Mouse (Mus musculus): ENCODE measurements around the gene Arfip1. TPM values are rescaled to one million over a fixed set of nuclear protein-coding genes. Genes with fewer than 3 reads are reported as not detected.
A peak's percentile ranks its signal among the peaks of the same experiment; 100 is the strongest.

The Arfip1 gene
- polyA plus RNA-seq, 1 experiment from 2014 or later = 32.2 TPM

DNA sequence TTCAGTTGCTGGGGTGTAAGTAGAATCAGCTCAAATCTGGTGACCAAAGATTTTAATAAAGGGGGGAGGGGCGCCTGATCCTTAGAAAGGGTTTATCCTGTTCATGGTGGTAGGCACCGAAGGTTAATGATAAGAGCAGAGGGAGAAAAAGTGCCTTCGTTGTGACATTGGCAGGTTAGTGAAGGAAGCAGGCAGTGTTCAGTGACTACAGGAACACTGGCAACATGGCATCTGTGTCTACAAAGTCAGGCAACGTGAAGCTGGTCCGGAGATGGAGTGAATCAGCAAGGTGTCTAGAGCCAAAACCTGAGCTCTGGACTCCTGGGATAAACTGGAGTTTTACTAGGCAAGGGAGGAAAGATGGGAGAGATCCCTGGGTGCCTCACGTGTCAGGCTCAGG lies 16.3 kb upstream of the Arfip1 start:
- Histone ChIP-seq H3K4me3 (no peak overlapping the region), H3K4me1 (peaks cover 24% of the 10 kb centered on the region), H3K27me3 (ENCODE audit: low read depth, poor library complexity, severe bottlenecking) (peaks cover 23% of the 10 kb centered on the region), H3K36me3 (no peaks in the 10 kb centered on the region), H3K9me3 (replicated peaks) (no peaks in the 10 kb centered on the region), H3K27ac (replicated peaks) (no peak overlapping the region)
- no peak for DNase-seq (ENCODE audit: low spot score)
- 90% methylated on average over 6 of the region's 6 CpGs for WGBS

- 81% methylated on average over 6 of the region's 6 CpGs for WGBS
Measured at GRCm38 (mm10) chr3:84597996-84598734, 15.7 kb upstream of the Arfip1 start.

GRCm38 (mm10) chr3:84595677-84596234 lies 13.3 kb upstream of the Arfip1 start:
- Histone ChIP-seq H3K27ac (replicated peaks) (no peak overlapping the region), H3K36me3 (no peaks in the 10 kb centered on the region), H3K27me3 (ENCODE audit: low read depth, poor library complexity, severe bottlenecking) (peaks cover 45% of the 10 kb centered on the region), H3K4me3 (peak overlapping the region; percentile 40), H3K9me3 (replicated peaks) (no peaks in the 10 kb centered on the region), H3K4me1 (peaks cover 20% of the 10 kb centered on the region)
- no peak for DNase-seq (ENCODE audit: low spot score)
- 47% methylated on average over 5 of the region's 5 CpGs for WGBS

More at GRCm38 (mm10) chr3:84597996-84598734, 15.7 kb upstream of the Arfip1 start:
- Histone ChIP-seq H3K4me3 (no peak overlapping the region), H3K4me1 (peaks cover 20% of the 10 kb centered on the region), H3K27me3 (ENCODE audit: low read depth, poor library complexity, severe bottlenecking) (peaks cover 29% of the 10 kb centered on the region), H3K9me3 (replicated peaks) (no peaks in the 10 kb centered on the region), H3K27ac (replicated peaks) (no peak overlapping the region), H3K36me3 (no peaks in the 10 kb centered on the region)
- DNase-seq (ENCODE audit: low spot score) = no peak

- 11% methylated on average over 23 of the region's 23 CpGs for WGBS
- H3K36me3 ChIP-seq = no peaks in the 10 kb centered on the region
- peak; percentile 37 for DNase-seq (ENCODE audit: low spot score)
- H3K9me3 ChIP-seq (replicated peaks) = no peaks in the 10 kb centered on the region
- peaks cover 20% of the 10 kb centered on the region for H3K4me1 ChIP-seq
- H3K27me3 ChIP-seq (ENCODE audit: low read depth, poor library complexity, severe bottlenecking) = peaks cover 45% of the 10 kb centered on the region
- H3K4me3 ChIP-seq = peak overlapping the region; percentile 40
- H3K27ac ChIP-seq (replicated peaks) = no peak overlapping the region
Measured at GRCm38 (mm10) chr3:84594894-84595676, 12.7 kb upstream of the Arfip1 start.

- no peak within 1 kb of the TSS for H3K4me3 ChIP-seq
- H3K4me1 ChIP-seq = peaks cover 20% of the 10 kb centered on the region
- peaks cover 45% of the 10 kb centered on the region for H3K27me3 ChIP-seq (ENCODE audit: low read depth, poor library complexity, severe bottlenecking)
- H3K36me3 ChIP-seq = no peaks in the 10 kb centered on the region
- no peaks in the 10 kb centered on the region for H3K9me3 ChIP-seq (replicated peaks)
- DNase-seq (ENCODE audit: low spot score) = no peak
- no peak within 1 kb of the TSS for H3K27ac ChIP-seq (replicated peaks)
- WGBS = 90% methylated on average over 2 of the region's 2 CpGs
Measured at GRCm38 (mm10) chr3:84593274-84593673, 10.8 kb upstream of the Arfip1 start, which contains the start of gene Tigd4. Tigd4 (plus strand) TSS chr3:84593574.

GRCm38 (mm10) chr3:84586736-84587135 lies 4.3 kb upstream of the Arfip1 start:
- H3K9me3 ChIP-seq (replicated peaks) = no peaks in the 10 kb centered on the region
- WGBS = 73% methylated on average over 5 of the region's 5 CpGs

GRCm38 (mm10) chr3:84582913-84583276 lies 470 bp upstream of the Arfip1 start:
- under 1% methylated on average over 27 of the region's 27 CpGs for WGBS
- DNase-seq (ENCODE audit: low spot score) = no peak
- Histone ChIP-seq H3K36me3 (no peaks in the 10 kb centered on the region), H3K27me3 (ENCODE audit: low read depth, poor library complexity, severe bottlenecking) (0 out of 2 replicates have a peak, but pooled peaks cover 7% of the 10 kb centered on the region), H3K27ac (replicated peaks) (peak overlapping the region; percentile 90), H3K4me1 (peaks cover 33% of the 10 kb centered on the region), H3K9me3 (replicated peaks) (no peaks in the 10 kb centered on the region), H3K4me3 (peak overlapping the region; percentile 80)

More at GRCm38 (mm10) chr3:84586736-84587135, 4.3 kb upstream of the Arfip1 start:
- H3K27me3 ChIP-seq (ENCODE audit: low read depth, poor library complexity, severe bottlenecking) = peaks cover 11% of the 10 kb centered on the region; the same call in 1 of the 2 replicates
- DNase-seq (ENCODE audit: low spot score) = no peak
- H3K27ac ChIP-seq (replicated peaks) = no peak overlapping the region
- no peaks in the 10 kb centered on the region for H3K36me3 ChIP-seq
- H3K4me1 ChIP-seq = peaks cover 13% of the 10 kb centered on the region
- H3K4me3 ChIP-seq = no peak overlapping the region

GRCm38 (mm10) chr3:84581696-84582022 lies 766 bp downstream of the Arfip1 start:
- no peaks in the 10 kb centered on the region for H3K9me3 ChIP-seq (replicated peaks)
- WGBS = 0% methylated on average over 4 of the region's 4 CpGs

GRCm38 (mm10) chr3:84580716-84581115 lies 1.7 kb downstream of the Arfip1 start:
- no peak for DNase-seq (ENCODE audit: low spot score)
- no peak overlapping the region for H3K4me3 ChIP-seq

More at GRCm38 (mm10) chr3:84581696-84582022, 766 bp downstream of the Arfip1 start:
- H3K4me3 ChIP-seq = peak overlapping the region; percentile 80
- DNase-seq (ENCODE audit: low spot score) = no peak
- no peaks in the 10 kb centered on the region for H3K36me3 ChIP-seq
- H3K27ac ChIP-seq (replicated peaks) = peak overlapping the region; percentile 90
- 0 out of 2 replicates have a peak, but pooled peaks cover 7% of the 10 kb centered on the region for H3K27me3 ChIP-seq (ENCODE audit: low read depth, poor library complexity, severe bottlenecking)
- H3K4me1 ChIP-seq = peaks cover 33% of the 10 kb centered on the region

DNA sequence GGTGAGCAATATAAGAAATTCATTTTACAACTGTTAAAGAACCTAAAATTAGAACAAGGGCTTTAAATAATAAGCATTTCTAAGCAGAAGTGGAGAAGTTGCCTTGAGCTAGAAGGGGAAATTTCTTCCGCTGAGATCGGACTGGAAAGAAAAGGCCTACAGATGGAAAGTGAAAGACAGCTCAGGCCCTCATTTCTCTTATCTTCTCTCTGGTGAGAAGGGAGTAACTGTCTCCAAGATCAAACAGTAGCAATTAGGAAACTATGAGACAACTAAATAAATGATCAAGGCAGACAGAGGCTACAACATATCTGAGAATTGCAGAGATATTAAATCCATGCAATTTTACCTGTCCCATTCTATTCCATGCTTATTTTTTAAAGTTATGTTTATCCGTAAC lies 11.9 kb downstream of the Arfip1 start:
- no peaks in the 10 kb centered on the region for H3K27me3 ChIP-seq (ENCODE audit: low read depth, poor library complexity, severe bottlenecking)
- 90% methylated on average over 3 of the region's 3 CpGs for WGBS
- no peaks in the 10 kb centered on the region for H3K9me3 ChIP-seq (replicated peaks)
- no peak for DNase-seq (ENCODE audit: low spot score)
- H3K4me3 ChIP-seq = no peak overlapping the region
- no peaks in the 10 kb centered on the region for H3K36me3 ChIP-seq
- H3K4me1 ChIP-seq = no peaks in the 10 kb centered on the region
- no peak overlapping the region for H3K27ac ChIP-seq (replicated peaks)

More at GRCm38 (mm10) chr3:84580716-84581115, 1.7 kb downstream of the Arfip1 start:
- H3K9me3 ChIP-seq (replicated peaks) = no peaks in the 10 kb centered on the region
- 72% methylated on average over 4 of the region's 4 CpGs for WGBS
- H3K27me3 ChIP-seq (ENCODE audit: low read depth, poor library complexity, severe bottlenecking) = 0 out of 2 replicates have a peak, but pooled peaks cover 7% of the 10 kb centered on the region
- H3K27ac ChIP-seq (replicated peaks) = no peak overlapping the region
- no peaks in the 10 kb centered on the region for H3K36me3 ChIP-seq
- peaks cover 33% of the 10 kb centered on the region for H3K4me1 ChIP-seq

- no peak overlapping the region for H3K4me3 ChIP-seq
- no peaks in the 10 kb centered on the region for H3K9me3 ChIP-seq (replicated peaks)
- WGBS = 88% methylated on average over 6 of the region's 6 CpGs
- H3K27me3 ChIP-seq (ENCODE audit: low read depth, poor library complexity, severe bottlenecking) = no peaks in the 10 kb centered on the region
- H3K36me3 ChIP-seq = no peaks in the 10 kb centered on the region
- H3K27ac ChIP-seq (replicated peaks) = no peak overlapping the region
- H3K4me1 ChIP-seq = no peaks in the 10 kb centered on the region
- DNase-seq (ENCODE audit: low spot score) = no peak
Measured at GRCm38 (mm10) chr3:84569587-84569986, 12.8 kb downstream of the Arfip1 start.

- no peak overlapping the region for H3K27ac ChIP-seq (replicated peaks)
- no peaks in the 10 kb centered on the region for H3K36me3 ChIP-seq
- DNase-seq (ENCODE audit: low spot score) = no peak
- no peaks in the 10 kb centered on the region for H3K9me3 ChIP-seq (replicated peaks)
- H3K4me1 ChIP-seq = no peaks in the 10 kb centered on the region
- no peak overlapping the region for H3K4me3 ChIP-seq
- no peaks in the 10 kb centered on the region for H3K27me3 ChIP-seq (ENCODE audit: low read depth, poor library complexity, severe bottlenecking)
- WGBS = 93% methylated on average over 6 of the region's 6 CpGs
Measured at GRCm38 (mm10) chr3:84568540-84568939, 13.9 kb downstream of the Arfip1 start.
